Mouse (Mus musculus) thymus, adult 18-20 months (tissue): Measurements from ENCODE around the gene Rps19.

Experiments
- DNase-seq, 2 experiments: peaks; one replicate each; pipeline ENCODE4 v3.0.0; 2022; ENCODE audit warnings: mixed read lengths in 2 of 2

Rps19 gene

GRCm38 (mm10) chr7:24903444-24903825 is 19.3 kb downstream of the Rps19 start:
- DNase-seq: no peak

DNA sequence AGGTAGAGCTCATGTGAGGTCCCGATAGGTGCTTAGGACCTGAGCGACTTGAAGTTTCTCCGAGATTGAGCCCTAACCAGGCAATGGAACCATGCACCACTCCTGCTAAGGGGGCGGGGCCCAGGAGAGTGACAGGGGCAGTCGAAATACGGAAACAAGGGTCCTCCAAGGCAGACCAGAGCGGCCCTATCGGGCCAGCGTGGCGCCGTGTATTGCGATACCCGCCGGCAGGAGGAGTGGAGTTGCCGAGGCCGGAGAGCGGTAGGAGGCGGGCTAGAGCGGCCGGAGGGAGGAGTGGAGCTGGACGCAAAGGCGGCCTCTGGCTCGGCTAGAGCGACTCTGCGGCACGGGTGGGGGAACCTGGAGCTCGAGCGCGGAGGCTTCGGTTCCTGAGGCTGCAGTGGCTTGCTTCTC is 19.9 kb downstream of the Rps19 start:
- DNase-seq: peak; percentile 97 to 98

GRCm38 (mm10) chr7:24904936-24905335 is 20.8 kb downstream of the Rps19 start:
- DNase-seq: peak in 1 of 2 experiments; percentile 56

DNA sequence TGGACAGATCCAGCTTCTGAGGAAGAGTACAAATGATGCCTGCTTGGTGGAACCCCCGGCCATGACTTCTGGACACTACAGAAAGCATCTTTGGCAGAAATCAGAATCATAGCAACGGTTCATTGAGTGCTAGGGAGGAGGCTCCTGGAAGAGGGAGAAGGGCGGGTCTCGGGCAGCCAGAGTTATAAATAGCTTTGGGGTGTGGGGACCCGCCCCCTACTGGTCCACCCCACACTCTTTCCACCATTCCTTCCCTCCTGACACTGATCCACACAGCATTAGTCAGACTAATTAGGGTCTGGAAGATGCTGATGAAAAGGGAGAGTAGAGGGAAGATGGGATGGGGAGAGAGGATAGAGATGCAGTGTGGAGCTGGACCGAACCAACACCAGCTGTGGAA is 22.4 kb downstream of the Rps19 start:
- peak in 1 of 2 experiments; percentile 46 for DNase-seq

GRCm38 (mm10) chr7:24907211-24907748 is 23.1 kb downstream of the Rps19 start:
- peak; percentile 75 to 85 for DNase-seq

DNA sequence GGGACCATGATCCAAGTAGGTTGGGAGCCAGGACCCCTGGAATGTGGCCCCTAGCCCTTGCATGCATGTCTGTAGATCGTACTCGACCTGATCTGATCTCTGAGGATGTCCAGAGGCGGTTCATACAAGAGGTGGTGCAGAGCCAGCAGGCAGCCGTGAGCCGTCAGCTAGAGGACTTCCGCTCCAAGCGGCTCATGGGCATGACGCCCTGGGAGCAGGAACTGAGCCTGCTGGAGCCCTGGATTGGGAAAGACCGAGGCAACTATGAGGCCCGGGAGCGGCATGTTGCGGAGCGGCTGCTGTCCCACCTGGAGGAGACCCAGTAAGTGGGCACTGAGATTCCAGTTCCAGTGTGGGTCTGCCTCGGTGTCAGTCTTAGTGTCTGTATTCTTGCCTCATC is 28.3 kb downstream of the Rps19 start:
- no peak for DNase-seq

- no peak for DNase-seq
Measured at GRCm38 (mm10) chr7:24918763-24919323, 34.7 kb downstream of the Rps19 start.

DNA sequence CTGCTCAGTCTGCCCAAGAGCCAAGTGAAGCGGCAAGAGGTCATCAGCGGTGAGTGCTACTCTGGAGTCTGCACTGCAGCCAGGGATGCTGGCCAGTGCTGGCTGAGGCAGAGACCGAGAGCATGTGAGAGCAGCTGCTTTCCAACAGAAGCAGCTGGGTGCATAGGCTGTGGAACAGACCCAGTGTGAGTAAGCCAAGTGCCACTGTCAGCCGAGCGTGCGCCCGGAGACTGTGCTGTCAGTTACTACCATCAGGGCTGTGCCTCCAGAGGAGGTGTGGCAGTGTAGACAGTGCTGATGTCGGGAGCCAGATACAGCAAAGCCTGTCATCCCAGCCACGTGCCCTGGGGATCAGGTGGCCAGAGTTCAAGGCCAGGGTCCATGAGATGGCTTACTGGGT is 35.6 kb downstream of the Rps19 start:
- DNase-seq: no peak

DNA sequence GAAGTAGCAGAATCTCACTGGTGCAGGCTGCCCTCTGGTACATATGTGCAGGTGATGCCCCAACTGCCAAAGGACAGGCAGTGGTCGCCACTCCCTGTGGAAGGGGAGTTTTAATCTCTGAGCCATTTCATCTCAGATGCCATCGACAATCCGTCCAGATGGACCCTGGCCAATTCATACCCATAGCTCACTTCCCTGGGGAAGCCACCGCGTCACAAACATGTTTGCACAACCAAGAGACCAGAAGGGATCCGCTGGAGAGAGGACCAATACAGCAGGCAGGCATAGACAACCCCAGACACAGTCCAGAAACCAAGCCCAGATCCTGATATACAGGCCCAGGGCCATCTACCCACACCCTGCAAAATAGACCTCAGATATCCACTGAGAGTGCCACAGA is 46.3 kb downstream of the Rps19 start:
- no peak for DNase-seq

DNA sequence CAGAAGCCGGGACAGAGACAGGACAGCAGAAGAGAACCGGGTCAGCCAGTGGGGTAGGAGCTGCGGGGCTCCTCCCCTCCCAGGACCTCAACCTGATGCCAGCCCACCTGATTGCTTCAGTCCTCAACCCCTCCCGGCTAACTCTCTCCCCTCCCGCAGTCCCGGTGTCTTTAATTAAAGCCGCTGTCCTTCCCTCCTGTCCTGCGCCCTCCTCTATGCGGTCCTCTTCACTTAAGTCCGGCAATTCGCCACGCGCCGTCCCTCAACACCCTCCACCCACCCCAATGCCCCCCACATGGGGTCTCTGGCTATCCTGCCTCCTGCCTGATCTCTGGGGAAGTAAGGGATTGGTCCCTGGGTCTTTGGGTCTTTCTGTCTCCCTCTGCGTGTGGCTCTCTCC is 47.5 kb downstream of the Rps19 start:
- DNase-seq: no peak
